Mouse (Mus musculus): ENCODE data around the gene Olfr823. TPM values are rescaled to one million over a fixed set of nuclear protein-coding genes. Genes with fewer than 3 reads are reported as not detected.
A peak's percentile ranks its signal among the peaks of the same experiment; 100 is the strongest.
"Not testable (repeated sequence)": the region's sequence is repeated elsewhere in the genome, so short reads cannot be mapped to it uniquely, and the experiment has no call there.

Olfr823 gene
- total RNA-seq (2021): not detected

- DNase-seq (ENCODE audit: low spot score in 2 of 2); intact Hi-C loops (cut with DNase I): not testable (repeated sequence)
These were observed at the start of gene Olfr823 for GRCm38 (mm10) chr10:130115283-130115682. Gene Olfr823 (minus strand): TSS chr10:130115383.

GRCm38 (mm10) chr10:130144121-130144520 is 28.9 kb upstream of the Olfr823 start:
- intact Hi-C loops (cut with DNase I): no loop called here
- no peak for DNase-seq (ENCODE audit: low spot score in 2 of 2)

- DNase-seq (ENCODE audit: low spot score in 2 of 2); intact Hi-C loops (cut with DNase I): not testable (repeated sequence)
These were observed 27.3 kb upstream of the Olfr823 start for GRCm38 (mm10) chr10:130142481-130142880.

- DNase-seq (ENCODE audit: low spot score in 2 of 2): no peak
- intact Hi-C loops (cut with DNase I): no loop called here
These were observed 19.6 kb upstream of the Olfr823 start for GRCm38 (mm10) chr10:130134811-130135210.

GRCm38 (mm10) chr10:130129900-130130299 is 14.7 kb upstream of the Olfr823 start, which contains the start of gene Olfr824:
Gene Olfr824 (minus strand): TSS chr10:130130000.
- DNase-seq (ENCODE audit: low spot score in 2 of 2); intact Hi-C loops (cut with DNase I): not testable (repeated sequence)

- intact Hi-C loops (cut with DNase I); DNase-seq (ENCODE audit: low spot score in 2 of 2): not testable (repeated sequence)
These were observed 862 bp upstream of the Olfr823 start for GRCm38 (mm10) chr10:130116045-130116444.

- no peak for DNase-seq (ENCODE audit: low spot score in 2 of 2)
- intact Hi-C loops (cut with DNase I): no loop called here
These were observed 19.1 kb downstream of the Olfr823 start for GRCm38 (mm10) chr10:130096104-130096503.

GRCm38 (mm10) chr10:130092838-130093440 is 22.2 kb downstream of the Olfr823 start:
- DNase-seq (ENCODE audit: low spot score in 2 of 2): peak; percentile 62 to 67
- intact Hi-C loops (cut with DNase I): loop anchor here (2.0 kb wide), 2 partner anchors 544 to 1066 kb away; no protein-coding TSS in a partner anchor

- intact Hi-C loops (cut with DNase I): no loop called here
- no peak for DNase-seq (ENCODE audit: low spot score in 2 of 2)
These were observed 44.3 kb downstream of the Olfr823 start, which contains the start of gene Olfr822 for GRCm38 (mm10) chr10:130070910-130071309. Gene Olfr822 (plus strand): TSS chr10:130071210.

Other genes starting within 250 kb of the Olfr823 start
- not detected for gene Olfr814, start 235.5 kb downstream of the Olfr823 start, total RNA-seq (2021)
- gene Olfr815, start 209.5 kb downstream of the Olfr823 start, total RNA-seq (2021): not detected
- not detected for gene Olfr816, start 199.8 kb downstream of the Olfr823 start, total RNA-seq (2021)
- not detected for gene Olfr818, start 166.3 kb downstream of the Olfr823 start, total RNA-seq (2021)
- not detected for gene Olfr819, start 148.1 kb downstream of the Olfr823 start, total RNA-seq (2021)
- not detected for gene Olfr247, start 139.2 kb downstream of the Olfr823 start, total RNA-seq (2021)
- not detected for gene Gm10310, start 130.3 kb downstream of the Olfr823 start, total RNA-seq (2021)
- gene Olfr820, start 102.8 kb downstream of the Olfr823 start, total RNA-seq (2021): not detected
- not detected for gene Olfr821, start 85.0 kb downstream of the Olfr823 start, total RNA-seq (2021)
- gene Olfr822, start 44.2 kb downstream of the Olfr823 start, total RNA-seq (2021): not detected
- gene Olfr824, start 14.6 kb upstream of the Olfr823 start, total RNA-seq (2021): not detected
- gene Olfr825, start 51.4 kb upstream of the Olfr823 start, total RNA-seq (2021): not detected
- gene Olfr826, start 68.8 kb upstream of the Olfr823 start, total RNA-seq (2021): not detected
- not detected for gene Olfr827, start 99.0 kb upstream of the Olfr823 start, total RNA-seq (2021)
- under 1 TPM; 0.23 to 0.25 TPM for gene Neurod4, start 164.9 kb upstream of the Olfr823 start, total RNA-seq (2021)
- gene Tespa1, start 207.5 kb upstream of the Olfr823 start, total RNA-seq (2021): 1 to 10 TPM; 2.2 to 2.4 TPM

Measured in left cerebral cortex, postnatal 25 days (tissue).